Mouse (Mus musculus) testis, adult 2 months (tissue): ENCODE data around the gene Hexim2.

Source experiments
- CTCF ChIP-seq: fragments of 200-500 bp; IDR thresholded peaks from 2 replicates; pipeline ENCODE4 v1.5.1; 2012; ENCODE audit warnings: low read depth, mild to moderate bottlenecking, inconsistent platforms, low read length, moderate library complexity; ENCODE audit not compliant: control insufficient read depth, insufficient read depth, insufficient replicate concordance
- POLR2A ChIP-seq: fragments of 200-500 bp; IDR thresholded peaks from 2 replicates; pipeline ENCODE4 v1.6.1; 2012; ENCODE audit warnings: low read depth, mild to moderate bottlenecking, inconsistent platforms, low read length, moderate library complexity; ENCODE audit not compliant: control insufficient read depth

- no peak for TF ChIP-seq CTCF
- no peak for TF ChIP-seq POLR2A
Measured at GRCm38 (mm10) chr11:103176510-103176909, 44.3 kb downstream of the Hexim2 start.
